Mouse (Mus musculus) kidney, postnatal 25 days (tissue): ENCODE results near the gene B3gnt2.
"Not testable (repeated sequence)": the region's sequence is repeated elsewhere in the genome, so short reads cannot be mapped to it uniquely, and the experiment has no call there.

Experiments
- DNase-seq, 2 experiments: peaks; one replicate each; pipeline ENCODE4 v3.0.0; 2021; ENCODE audit warnings: mixed read lengths in 2 of 2

Gene B3gnt2

GRCm38 (mm10) chr11:22765425-22765824 lies 95.3 kb downstream of the B3gnt2 start:
- DNase-seq: no peak

DNA sequence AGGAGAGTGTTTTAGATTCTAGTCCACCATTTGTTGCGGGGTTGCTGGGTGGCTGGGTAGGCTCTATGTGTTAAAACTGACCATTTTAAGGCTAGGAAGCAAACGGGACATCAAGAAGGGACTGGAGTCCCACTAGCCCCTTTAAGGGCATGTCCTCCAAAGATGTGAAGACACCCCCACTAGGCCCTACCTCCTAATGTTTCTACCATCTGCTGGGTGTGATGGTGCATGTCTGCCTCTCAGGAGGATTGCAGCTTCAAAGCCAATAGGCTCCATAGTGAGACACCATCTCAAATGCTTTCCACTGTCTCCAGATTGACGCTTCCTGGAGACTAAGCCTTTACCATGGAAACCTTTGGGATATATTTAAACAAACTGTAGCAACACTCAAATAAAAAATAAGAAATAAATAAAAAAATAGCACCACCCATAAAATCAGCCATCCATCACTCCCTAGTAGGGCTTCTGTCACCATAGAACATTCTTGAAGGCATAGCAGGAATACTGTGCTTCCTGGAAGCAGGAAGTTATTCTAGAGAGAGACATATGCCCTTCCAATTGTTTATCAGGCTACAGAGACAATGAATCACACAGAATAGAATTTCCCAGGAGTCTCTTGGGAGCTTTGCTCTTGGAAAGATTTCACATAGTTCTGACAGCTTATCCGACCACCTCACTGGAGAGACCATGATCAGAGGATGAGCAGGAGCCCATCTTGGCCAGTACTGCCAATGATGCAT lies 97.0 kb downstream of the B3gnt2 start:
- DNase-seq: no peak

- no peak for DNase-seq
Measured at GRCm38 (mm10) chr11:22763055-22763454, 97.7 kb downstream of the B3gnt2 start.

- no peak for DNase-seq
Measured at GRCm38 (mm10) chr11:22762236-22762927, 98.4 kb downstream of the B3gnt2 start.

DNA sequence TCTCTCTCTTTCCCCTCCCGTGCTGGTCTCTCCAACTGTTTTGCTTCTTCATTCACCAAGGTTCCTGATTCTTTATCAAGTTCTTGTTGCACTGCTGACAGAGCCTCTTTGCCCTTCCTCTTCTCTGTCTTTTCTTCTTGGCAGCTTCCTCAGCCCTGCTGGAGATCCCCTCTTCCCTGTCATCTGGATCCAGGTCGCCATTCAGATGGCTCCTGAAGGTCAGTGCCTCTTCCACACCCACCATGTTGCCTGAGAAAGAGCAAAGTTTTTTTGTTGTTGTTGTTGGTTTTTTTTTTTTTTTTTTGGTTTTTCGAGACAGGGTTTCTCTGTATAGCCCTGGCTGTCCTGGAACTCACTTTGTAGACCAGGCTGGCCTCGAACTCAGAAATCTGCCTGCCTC lies 101.0 kb downstream of the B3gnt2 start:
- DNase-seq: no peak

DNA sequence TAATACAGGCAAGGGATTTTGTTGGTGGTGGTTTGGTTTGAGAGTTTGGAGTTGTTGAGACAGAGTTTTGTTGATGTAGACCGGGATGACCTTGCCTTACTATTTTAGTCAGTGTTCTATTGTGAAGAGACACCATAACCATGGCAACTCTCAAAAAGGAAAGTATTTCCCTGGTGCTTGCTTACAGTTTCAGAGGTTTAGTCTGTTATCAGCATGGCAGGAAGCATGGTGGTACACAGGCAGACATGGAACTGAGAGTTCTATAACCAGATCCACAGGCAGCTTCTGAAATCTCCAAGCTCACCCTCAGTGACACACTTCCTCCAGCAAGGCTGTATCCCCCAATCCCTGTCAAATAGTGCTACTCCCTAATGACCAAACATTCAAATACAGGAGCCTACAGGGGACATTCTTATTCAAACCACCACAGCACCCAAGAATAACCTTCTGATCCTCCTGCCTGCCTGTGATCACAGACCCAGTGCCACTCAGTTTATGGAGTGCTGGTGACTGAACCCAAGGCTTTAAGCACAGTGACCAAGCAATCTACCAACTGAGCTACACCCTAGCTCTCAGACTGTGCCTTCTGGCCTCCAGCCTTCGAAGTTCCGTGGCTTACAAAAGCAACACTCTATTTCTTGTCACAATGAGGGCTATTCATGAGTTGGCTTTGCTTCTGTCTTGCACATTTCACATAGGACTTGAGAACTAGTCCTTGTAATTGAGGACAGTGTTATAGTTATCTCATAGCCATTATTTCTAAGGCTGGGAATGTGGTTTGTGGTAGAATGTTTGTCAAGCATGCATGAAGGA lies 104.4 kb downstream of the B3gnt2 start:
- DNase-seq: no peak

DNA sequence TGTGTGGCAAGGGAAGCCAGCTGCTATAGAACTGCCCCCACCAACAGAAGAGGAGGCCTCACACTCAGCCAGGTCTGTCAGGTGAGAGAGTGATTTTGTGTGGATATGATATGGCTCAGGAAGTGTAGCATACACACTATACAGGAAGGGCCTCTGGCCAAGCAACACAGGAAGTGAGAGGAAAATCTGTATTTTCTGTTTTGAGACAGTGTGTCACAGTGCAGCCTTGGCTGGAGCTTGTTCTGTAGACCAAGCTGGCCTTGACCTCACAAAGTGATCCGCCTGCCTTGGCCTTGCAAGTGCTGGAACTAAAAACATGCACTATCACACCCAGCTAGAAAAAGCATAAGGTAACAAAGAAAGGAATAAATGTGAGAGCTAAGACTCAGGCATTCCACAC lies 105.6 kb downstream of the B3gnt2 start:
- no peak for DNase-seq

GRCm38 (mm10) chr11:22752596-22752995 lies 108.2 kb downstream of the B3gnt2 start:
- no peak for DNase-seq

- DNase-seq: no peak
Measured at GRCm38 (mm10) chr11:22751592-22751991, 109.2 kb downstream of the B3gnt2 start.

DNA sequence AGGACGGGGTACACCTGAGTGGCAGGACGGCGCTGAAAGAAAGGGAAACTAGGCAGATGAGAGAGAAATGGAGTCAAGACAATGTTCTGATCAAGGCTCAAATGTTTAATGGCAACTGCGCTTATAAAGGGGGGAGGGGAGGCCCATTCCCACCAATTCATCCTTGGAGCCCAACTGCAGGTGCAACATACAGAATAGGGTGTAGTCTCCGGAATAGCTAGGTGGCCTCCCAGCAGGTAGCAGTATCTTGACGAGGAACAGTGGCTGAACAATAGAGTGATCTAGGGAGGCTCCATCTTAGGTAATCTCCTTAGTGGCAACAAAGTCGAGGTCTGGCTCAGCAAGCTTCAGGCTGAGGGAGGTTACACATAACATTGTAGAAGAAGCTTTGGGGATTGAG lies 113.4 kb downstream of the B3gnt2 start:
- DNase-seq: no peak

- no peak for DNase-seq
Measured at GRCm38 (mm10) chr11:22745356-22745755, 115.4 kb downstream of the B3gnt2 start.

GRCm38 (mm10) chr11:22743561-22744269 lies 117.0 kb downstream of the B3gnt2 start:
- no peak for DNase-seq

DNA sequence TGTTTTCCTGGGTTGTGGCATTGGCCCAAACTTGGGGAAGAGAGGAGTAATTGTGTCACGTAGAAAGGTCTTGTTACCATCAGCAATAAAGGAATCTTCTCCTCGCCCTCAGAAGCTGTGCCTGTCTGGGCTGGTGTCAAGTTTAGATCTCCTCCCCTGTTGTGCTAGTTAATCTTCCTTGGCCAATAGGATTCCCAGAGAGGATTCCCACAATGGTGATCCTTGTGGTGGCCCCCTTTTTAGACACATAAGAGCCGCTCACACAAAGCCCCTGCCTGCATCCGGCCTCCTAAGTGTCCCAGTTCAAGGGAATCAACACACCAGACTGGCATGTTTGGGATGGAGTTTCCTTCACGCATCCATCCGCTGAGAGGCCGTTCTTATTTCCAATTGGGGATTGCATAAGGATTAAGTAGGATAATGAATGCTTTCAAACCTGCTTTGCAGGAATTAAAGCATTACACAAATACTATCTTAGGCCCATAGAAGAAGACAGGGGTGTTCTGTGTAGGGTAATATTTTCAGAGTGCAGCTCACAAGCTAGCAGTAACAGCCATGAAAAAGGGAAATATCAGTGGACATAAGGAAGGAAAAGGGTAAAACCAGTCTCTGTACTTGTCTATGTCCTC lies 118.6 kb downstream of the B3gnt2 start:
- DNase-seq: no peak

DNA sequence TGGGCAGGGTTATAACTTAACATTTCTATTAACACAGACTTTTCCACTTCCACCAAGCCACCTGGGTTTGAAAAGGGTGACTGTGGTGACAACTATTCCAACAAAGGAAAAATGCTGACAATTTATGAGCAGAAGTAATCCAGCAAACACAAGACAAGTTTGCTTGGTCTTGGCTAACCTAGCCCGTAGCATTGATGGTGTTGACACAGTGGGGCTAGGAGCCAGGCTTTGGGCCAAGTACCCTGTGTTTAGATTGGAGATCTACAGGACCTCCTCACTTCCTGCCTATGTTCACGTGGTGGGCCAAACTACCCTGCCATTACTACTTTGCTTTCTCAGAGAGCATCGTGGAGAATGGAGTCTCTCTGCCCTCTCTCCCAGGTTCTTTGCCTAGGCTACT lies 119.3 kb downstream of the B3gnt2 start:
- no peak for DNase-seq

DNA sequence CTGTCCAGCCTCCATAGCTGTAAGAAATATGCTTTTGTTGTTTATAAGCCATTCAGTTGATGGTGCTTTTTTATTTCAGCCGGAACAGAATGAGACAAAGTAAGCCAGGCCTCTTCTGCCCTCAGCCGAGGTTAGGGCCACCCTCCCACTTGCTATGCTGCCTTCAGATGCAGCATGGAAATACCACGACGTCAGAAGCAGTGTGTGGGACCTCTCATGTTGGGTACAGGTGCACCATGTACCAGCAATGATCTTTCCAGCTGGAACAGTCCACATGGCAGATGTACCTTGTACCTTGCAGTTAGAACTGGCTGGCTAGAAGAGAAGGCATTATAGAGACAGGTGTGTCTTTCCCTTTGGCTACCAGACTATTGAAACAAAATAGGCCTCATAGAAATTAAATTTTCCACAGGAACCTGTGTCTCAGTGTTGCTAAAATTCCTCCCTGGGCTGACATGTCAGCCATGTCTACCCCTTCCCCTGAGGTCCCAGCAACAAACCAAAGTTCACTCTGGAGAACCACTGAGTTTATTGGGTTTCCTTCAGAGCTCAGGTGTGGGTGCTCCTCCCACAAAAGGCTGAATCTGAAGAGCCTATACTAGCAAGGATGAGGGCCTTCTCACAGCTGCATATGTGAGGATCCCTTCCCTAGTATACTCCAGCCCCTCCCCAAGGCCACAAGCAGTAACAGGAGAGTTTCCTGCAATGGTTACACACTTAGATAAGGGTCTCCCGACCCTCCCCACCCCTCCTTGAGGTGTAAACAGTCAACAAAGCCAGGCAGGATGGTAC lies 121.1 kb downstream of the B3gnt2 start:
- no peak for DNase-seq

GRCm38 (mm10) chr11:22736521-22737225 lies 124.1 kb downstream of the B3gnt2 start:
- no peak for DNase-seq

DNA sequence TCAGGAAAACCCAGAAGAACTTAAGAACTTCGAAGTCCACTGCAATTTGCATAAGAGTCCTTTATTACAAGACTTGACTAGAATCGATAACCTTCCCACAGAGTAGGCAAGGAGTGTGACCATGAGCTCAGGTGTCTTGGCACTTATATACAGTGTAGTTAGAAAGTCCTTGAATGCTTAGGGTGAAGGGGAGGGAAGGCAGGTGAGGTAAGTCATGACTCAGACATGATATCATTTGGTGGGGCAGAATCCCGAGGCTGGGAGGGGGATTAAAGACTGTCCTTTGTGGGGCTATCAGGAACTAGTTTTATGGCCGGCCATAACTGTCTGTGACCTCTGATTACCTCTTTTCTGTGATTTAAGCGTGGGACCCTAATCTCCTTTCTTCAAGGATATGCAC lies 125.6 kb downstream of the B3gnt2 start:
- not testable (repeated sequence) for DNase-seq

DNA sequence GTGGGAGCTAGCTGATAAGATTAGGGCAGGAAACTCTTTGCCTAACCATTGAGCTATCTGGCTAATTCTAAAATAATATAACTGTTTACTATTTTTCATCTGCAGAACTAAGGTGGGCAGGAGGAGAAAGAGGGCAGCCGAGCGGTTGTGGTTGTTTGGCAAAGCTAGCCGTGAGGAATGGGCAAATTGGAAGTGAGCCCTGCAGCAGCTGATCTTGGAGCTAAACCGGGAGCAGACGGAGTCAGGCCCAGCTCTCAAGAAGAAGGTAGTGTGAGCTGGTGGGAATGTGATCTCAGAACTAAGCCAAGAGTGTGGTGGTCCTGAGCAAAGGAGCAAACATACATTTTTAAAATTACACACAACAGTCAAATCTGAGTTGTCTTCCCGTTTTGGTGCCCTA lies 126.8 kb downstream of the B3gnt2 start:
- no peak for DNase-seq

DNA sequence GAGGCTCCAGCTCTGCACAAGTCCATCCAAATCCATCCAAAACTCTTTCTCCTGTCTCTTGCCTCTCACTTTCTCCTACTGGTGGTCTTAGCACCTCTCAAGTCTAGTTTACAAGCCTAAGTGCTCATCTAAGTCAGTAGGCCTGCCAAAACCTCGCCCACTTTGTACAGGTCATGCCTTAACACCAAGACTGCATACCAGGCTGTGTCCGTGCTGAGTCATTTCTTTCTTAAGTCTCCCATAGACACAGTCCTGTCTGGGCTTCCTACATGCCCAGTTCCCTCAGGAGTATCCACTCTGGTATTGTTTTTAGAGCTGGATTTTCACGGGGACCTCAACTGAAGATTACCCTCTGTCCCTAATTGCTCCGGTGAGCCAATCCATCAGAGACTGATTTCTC lies 127.9 kb downstream of the B3gnt2 start:
- no peak for DNase-seq

GRCm38 (mm10) chr11:22723096-22723495 lies 137.7 kb downstream of the B3gnt2 start:
- DNase-seq: no peak

DNA sequence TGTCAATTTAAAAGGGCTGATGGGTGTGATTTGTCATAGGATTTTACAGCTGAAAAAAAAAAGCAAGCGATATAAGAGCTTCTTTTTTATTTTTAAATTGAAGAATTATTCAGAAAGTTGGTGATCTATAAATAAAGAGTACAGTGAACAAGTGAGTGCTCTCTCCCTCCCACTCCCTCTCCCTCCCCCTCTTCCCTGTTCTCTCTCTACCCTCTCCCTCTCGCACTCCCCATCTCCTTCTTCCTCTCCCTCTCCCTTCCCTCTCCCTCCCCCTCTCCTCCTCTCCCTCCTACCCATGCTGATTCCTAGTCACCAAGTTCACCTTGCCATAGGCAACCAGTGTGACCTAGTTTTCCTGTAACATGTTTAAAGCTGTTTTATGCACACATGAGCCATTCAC lies 140.7 kb downstream of the B3gnt2 start:
- DNase-seq: peak in 1 of 2 experiments; percentile 15
